Mouse (Mus musculus): ENCODE results near the gene Tfap2a.

- TF ChIP-seq CTCF (conservative IDR thresholded peaks at IDR 0.05; ENCODE audit: low read length) (no peak), POU5F1 (IDR thresholded peaks at IDR 0.05; ENCODE audit: borderline replicate concordance, low read length) (no peak)
These were observed 35.6 kb downstream of the Tfap2a start for GRCm38 (mm10) chr13:40702361-40703122.
